Mouse (Mus musculus) embryo, embryonic 10 days (tissue): Measurements from ENCODE around the gene Ttf2.

ENCODE experiments used
- DNase-seq: peaks from one replicate; pipeline ENCODE4 v3.0.0-alpha.2; 2015; ENCODE audit warnings: low spot score

Ttf2 gene

DNA sequence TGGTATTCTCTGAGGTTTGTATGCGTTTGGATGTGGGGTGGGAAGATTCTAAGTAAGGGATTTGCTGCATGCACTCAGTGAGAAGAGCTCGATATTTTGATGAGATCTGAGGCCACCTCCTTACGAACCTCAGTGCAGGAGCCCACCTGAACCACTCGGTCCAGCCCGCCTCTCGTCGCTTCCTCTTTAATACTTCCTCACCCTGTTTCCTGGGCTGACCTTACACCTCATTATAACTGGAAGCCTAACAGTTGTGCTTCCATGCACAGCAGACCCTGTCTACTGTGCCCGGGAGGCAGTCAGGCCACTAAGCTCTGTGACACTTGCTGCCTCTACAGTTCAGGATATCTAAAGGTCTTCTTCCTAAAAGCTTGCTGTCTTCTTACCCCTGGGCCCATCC, 9.8 kb upstream of the Ttf2 start:
- no peak for DNase-seq

DNA sequence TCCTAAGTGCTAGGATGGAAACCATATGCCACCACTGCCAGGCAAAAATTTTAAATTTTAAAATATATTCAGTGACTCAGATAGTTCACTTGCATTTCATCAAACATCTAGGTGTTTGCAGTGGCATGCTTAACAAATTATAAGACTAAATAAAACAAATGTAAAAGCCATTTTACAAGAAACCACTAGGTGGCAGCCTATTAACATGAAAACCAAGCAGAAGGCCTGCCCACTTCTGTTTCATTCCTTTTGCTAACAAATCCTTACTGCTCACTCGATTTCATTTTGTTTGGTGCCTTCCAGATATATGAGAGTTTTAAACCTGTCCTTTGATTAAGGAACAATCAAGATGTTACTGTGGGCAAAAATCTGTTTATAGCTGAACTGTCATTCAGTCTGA, 4.4 kb upstream of the Ttf2 start:
- DNase-seq = peak; percentile 77

GRCm38 (mm10) chr3:100963849-100964542, 5.5 kb downstream of the Ttf2 start:
- DNase-seq = peak; percentile 53

GRCm38 (mm10) chr3:100961501-100961900, 8.0 kb downstream of the Ttf2 start:
- DNase-seq = no peak

DNA sequence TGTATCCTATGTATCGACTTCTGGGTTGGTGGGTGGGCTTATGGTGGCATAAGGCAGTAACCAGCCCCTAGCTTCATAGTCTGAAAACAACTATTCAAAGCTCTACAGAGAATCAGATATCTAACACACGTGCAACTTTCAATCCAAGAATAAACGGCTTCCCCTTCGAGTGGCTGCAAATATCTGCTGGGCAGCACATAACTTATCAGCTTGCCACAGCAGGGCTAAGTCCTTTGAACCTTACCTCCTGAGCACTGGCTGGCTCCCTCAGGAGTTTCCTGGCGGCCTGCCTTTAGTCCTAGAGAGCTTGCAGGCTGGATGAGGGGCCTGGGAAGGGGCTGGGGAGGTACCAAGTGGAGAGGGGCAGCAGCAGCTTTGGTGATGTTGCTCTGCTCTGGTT, 8.5 kb downstream of the Ttf2 start:
- no peak for DNase-seq

GRCm38 (mm10) chr3:100954616-100955015, 14.8 kb downstream of the Ttf2 start:
- peak; percentile 15 for DNase-seq

GRCm38 (mm10) chr3:100951531-100951930, 17.9 kb downstream of the Ttf2 start:
- DNase-seq = no peak

- DNase-seq = no peak
Observed at GRCm38 (mm10) chr3:100947286-100947685, 22.2 kb downstream of the Ttf2 start.

DNA sequence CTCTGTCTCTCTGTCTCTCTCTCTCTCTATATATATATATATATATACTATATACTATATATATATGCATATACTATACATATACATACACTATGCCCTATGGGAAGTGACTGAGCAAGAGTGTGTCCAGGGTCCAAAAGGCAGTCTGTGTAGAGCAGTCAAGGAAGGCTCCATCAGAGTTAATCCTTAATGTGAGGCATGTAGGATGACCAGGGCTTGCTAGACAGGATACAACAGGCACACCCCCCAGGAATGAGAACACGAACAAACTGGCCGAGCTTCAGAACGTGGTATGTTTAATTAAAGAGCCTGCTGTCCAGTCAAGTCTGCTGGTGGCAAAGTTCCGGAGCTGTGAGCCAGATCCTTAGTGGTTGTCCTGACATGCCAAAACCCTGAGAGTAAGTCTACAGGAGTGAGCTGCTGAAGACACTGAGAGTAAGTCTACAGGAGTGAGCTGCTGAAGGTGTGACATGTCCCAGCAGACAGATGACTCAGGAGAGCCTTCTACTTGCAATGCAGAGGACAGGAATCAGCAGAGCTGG, 28.9 kb downstream of the Ttf2 start:
- no peak for DNase-seq

DNA sequence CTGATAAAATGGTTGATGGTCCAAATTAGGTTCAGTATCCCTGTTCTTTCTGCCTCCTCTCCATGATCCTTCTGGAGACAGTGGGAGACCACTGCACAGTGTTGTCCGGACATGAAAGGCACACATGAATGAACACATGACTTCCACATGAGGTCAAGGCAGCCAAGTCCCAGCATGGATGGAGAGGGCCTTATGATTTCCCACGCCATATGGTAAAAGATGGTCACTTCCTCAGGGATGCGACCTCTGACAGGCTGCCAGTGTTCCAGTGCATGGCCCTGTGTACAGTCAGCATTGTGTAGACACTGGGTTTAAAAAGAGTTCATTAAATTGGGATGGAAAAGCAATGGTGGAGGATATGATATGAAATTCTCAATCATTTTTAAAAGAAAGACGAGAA, 31.3 kb downstream of the Ttf2 start:
- no peak for DNase-seq

GRCm38 (mm10) chr3:100936201-100936600, 33.3 kb downstream of the Ttf2 start:
- no peak for DNase-seq

- no peak for DNase-seq
Observed at GRCm38 (mm10) chr3:100935521-100935920, 33.9 kb downstream of the Ttf2 start.

- DNase-seq = peak; percentile 19
Observed at GRCm38 (mm10) chr3:100932077-100932944, 37.2 kb downstream of the Ttf2 start.

DNA sequence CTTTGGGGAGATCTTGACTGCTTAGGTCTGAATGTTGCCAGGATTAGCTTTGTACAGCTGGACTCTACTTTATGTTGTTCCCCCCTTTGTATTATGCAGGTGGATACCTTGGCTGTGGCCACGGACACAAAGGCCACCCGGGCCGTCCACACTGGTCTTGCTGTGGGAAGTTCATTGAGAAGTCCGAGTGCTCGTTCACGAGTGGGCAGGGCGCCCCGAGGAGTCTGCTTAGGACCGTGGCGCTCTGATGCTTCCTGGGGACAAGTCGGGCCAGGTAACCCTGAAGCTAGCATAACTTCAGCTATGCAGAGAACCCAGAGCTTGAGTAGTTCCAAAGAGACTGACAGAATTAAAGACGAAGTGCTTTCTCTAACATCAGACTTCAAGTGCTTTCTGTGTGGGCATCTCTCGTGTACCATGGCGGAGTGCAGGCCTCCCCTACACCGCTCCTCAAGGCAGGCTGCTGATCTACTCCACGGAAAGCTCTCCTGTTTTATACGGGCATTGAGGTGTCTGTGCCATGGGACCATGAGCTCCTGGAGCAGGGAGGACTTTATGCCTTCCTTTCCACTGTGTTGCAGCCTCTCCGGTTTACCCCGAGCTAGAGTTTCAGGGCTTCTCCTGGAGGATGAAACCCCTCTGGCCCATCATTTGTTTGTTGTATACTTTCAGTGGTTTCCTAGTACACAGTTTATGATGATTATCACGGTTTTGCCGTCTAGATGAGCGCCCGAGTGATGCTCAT, 38.0 kb downstream of the Ttf2 start:
- no peak for DNase-seq

- DNase-seq = no peak
Observed at GRCm38 (mm10) chr3:100925176-100925575, 44.3 kb downstream of the Ttf2 start.

DNA sequence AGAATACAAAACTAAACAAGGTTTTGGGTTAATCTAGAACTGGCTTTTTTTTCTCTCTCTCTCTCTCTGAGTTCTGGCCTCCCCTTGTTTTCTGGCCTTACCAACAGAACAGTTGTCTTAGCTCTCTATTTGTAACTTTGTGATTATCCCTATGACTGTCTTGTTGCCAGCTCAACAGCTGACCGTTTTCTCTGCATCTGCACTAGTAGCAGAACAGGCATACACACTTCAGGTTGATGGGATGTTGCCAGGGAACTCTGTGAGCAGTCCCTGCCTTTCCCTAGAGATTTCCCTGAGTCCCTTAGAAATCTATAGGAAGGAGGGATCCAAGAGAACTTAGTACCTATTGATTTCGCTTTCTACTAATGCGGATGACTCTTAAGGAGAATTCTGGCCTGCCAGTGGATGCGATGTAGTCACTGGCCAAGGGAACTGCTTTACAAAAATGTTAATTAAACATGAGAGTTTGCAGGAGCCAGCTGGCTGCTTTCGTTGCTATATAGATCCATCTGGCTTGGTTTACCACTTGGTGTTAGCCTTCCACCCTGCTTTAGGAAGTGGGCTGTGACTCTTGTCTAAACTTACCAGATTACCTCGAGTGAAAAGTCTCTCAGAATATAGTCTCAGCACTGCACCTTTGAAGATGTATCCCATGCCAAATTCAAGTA, 45.3 kb downstream of the Ttf2 start:
- no peak for DNase-seq

DNA sequence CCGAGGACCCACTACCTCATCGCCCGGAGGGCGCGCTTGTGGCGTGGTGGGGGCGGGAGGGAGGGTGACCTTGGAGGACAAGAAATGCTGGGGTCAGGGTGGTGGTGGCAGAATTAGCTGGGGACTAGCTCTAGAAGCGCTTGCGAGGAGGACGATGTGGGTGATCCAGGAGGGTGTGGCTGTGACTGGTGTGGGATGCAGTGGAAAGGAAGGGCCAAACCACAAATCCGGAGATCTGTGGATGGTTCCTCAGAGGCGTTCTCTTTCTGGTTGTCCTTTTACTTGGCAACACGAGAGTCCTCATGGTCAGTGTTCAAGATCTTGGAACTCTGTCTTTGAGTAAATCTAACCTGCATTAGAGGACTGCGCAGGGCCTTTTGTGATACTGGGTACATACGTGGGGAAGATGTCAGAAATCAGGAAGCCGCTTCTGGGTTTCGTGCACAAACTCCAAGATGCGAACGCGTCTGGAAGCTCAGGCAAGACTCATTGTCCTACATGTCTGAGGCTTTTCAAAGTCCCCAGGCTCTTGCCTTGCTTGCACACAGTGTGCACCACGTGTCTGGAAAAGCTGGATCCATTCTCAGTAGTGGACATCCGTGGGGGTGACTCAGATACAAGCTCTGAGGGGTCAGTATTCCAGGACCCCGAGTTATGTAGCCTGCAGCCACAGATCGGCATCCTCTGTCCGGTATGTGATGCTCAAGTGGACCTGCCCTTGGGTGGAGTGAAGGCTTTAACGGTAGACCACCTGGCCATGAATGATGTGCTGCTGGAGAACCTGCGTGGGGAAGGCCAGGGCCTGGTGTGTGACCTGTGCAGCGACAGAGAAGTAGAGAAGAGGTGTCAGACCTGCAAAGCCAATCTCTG, 46.7 kb downstream of the Ttf2 start:
- DNase-seq = no peak

DNA sequence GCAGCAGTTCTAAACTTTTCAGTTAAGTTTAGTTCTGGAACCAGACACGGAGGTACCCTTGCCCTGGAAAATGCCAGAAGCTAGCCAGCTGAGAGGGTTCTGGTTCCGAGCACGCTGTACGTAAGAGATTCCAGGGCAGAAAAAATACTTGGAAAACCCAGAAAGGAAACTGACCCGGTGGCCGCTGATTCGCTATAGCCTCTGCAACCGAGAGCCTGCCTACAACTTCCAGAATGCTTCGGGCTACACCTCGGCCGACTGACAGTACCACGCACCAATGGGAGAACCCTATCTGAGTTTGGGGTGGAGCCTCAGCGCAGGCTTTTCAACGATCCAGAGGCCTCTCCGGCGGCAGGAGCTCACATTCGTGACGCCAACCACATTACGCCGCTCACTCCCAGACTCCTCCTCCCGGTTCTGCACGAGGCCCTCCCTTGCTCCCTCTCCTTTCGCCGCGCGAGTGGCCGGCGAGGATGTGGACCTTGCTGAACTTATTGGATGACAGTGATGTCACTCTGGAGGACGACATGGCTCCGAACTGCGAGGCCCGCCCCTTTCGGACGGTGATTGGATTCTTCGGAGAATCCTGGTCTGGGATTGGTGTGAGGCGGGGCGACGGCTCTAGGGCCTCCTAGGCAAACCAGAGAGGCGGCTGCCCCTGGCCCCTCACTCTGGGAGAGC, 47.5 kb downstream of the Ttf2 start, which contains the start of gene Trim45:
Trim45 (plus strand) TSS at position 378 of the 681 bp plus-strand sequence.
- peak; percentile 99 for DNase-seq

- DNase-seq = no peak
Observed at GRCm38 (mm10) chr3:100920611-100921140, 48.8 kb downstream of the Ttf2 start.

- peak; percentile 81 for DNase-seq
Observed at GRCm38 (mm10) chr3:100916844-100917243, 52.6 kb downstream of the Ttf2 start.
